Mouse (Mus musculus) kidney, postnatal 0 days (tissue): ENCODE data around the gene Kat7. TPM values are rescaled to one million over a fixed set of nuclear protein-coding genes. Genes with fewer than 3 reads are reported as not detected.

ENCODE experiments used
- ATAC-seq: fragments of 200-750 bp; cut with Nextera tagmentation; replicated peaks from 2 replicates; pipeline ENCODE4 v1.8.0; 2017; ENCODE audit warnings: low read depth, moderate number of reproducible peaks, moderate TSS enrichment, moderate library complexity; ENCODE audit not compliant: low FRiP score
- DNase-seq: peaks from one replicate; pipeline ENCODE4 v3.0.0-alpha.2; 2016; ENCODE audit warnings: low spot score
- H3K27ac ChIP-seq: fragments of 300-500 bp; sonication (generic); 2 replicates; pipeline ENCODE4 v1.5.1; 2014; ENCODE audit warnings: mild to moderate bottlenecking
- H3K27me3 ChIP-seq: fragments of 300-500 bp; sonication (generic); 2 replicates; pipeline ENCODE4 v1.6.1; 2014; ENCODE audit warnings: low read length, mixed read lengths; ENCODE audit not compliant: insufficient read depth
- H3K36me3 ChIP-seq: fragments of 300-500 bp; sonication (generic); 2 replicates; pipeline ENCODE4 v1.6.1; 2014; ENCODE audit warnings: low read length, mixed read lengths; ENCODE audit not compliant: insufficient read depth
- H3K4me1 ChIP-seq: fragments of 300-500 bp; sonication (generic); replicated peaks from 2 replicates; pipeline ENCODE4 v1.6.1; 2014; ENCODE audit warnings: antibody characterized with exemption, low read length, mixed read lengths; ENCODE audit not compliant: insufficient read depth
- H3K4me2 ChIP-seq: fragments of 300-500 bp; sonication (generic); 2 replicates; pipeline ENCODE4 v1.6.1; 2014; ENCODE audit warnings: mild to moderate bottlenecking, low read length, moderate library complexity, mixed read lengths
- H3K4me3 ChIP-seq: fragments of 300-500 bp; sonication (generic); replicated peaks from 2 replicates; pipeline ENCODE4 v1.5.1; 2014; ENCODE audit warnings: low read depth, low read length
- H3K9ac ChIP-seq: fragments of 300-500 bp; sonication (generic); 2 replicates; pipeline ENCODE4 v1.6.1; 2014; ENCODE audit warnings: low read depth, low read length
- H3K9me3 ChIP-seq: fragments of 300-500 bp; sonication (generic); replicated peaks from 2 replicates; pipeline ENCODE4 v1.6.1; 2016; ENCODE audit warnings: low read length, inconsistent platforms, mixed read lengths
- CTCF ChIP-seq: IDR thresholded peaks from 2 replicates; pipeline ENCODE4 v1.5.1; 2016; ENCODE audit warnings: antibody characterized with exemption, low read depth, mild to moderate bottlenecking, moderate library complexity
- WGBS: fragments of 180-500 bp; shearing (Covaris S2); extraction: QIAGEN DNeasy Blood & Tissue Kit; methylation state at CpG from one replicate; pipeline ENCODE4 v1.1.7; 2014; 5-methylcytosine and 5-hydroxymethylcytosine counted together
- polyA plus RNA-seq: library from polyadenylated mRNA; unstranded; fragments of >200 nt; fragmentation: Nextera tagmentation; extraction: Ambion mirVana; gene quantifications from 2 replicates; pipeline ENCODE4 v1.2.1, GENCODE M21; 2015

Gene Kat7
- polyA plus RNA-seq, 1 experiment from 2014 or later = 49.0 TPM

- WGBS = 32% methylated on average over 4 of the region's 4 CpGs
- no peak overlapping the region for H3K4me3 ChIP-seq
- no peaks in the 10 kb centered on the region for H3K9me3 ChIP-seq
- no peak overlapping the region for H3K4me2 ChIP-seq
- peaks cover 16% of the 10 kb centered on the region for H3K4me1 ChIP-seq
- peak overlapping the region; percentile 13; the same call in 1 of the 2 replicates for H3K27ac ChIP-seq
- H3K9ac ChIP-seq = no peak overlapping the region
- H3K36me3 ChIP-seq = 0 out of 2 replicates have a peak, but pooled peaks cover 4% of the 10 kb centered on the region
- DNase-seq (peak; percentile 40), ATAC-seq (no peak)
- H3K27me3 ChIP-seq = no peaks in the 10 kb centered on the region
- TF ChIP-seq CTCF = no peak
Measured at GRCm38 (mm10) chr11:95343180-95343579, 33.1 kb upstream of the Kat7 start.

DNA sequence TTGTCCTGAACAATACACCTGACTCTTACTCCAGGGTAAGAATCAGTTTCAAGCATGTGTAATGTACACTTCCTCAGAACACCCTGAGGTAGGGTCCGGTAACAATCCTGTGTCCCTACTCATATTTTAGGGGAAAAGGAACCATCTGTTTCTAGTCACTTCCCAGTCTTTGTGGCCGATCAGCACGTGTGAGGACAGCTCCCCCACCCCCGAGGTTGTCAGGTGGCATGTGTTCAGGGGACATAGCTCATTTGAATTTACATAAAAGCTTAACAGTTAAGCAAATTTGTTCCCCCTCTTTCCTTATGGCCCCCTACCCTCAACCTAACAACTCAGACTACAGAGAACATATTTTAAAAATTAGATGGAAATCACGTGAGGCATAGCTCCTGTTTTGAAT, 30.6 kb upstream of the Kat7 start:
- no peak for ATAC-seq
- Histone ChIP-seq H3K9me3 (no peaks in the 10 kb centered on the region), H3K4me1 (peaks cover 16% of the 10 kb centered on the region), H3K4me3 (no peak overlapping the region), H3K4me2 (no peak overlapping the region), H3K27ac (no peak overlapping the region), H3K27me3 (no peaks in the 10 kb centered on the region), H3K9ac (no peak overlapping the region), H3K36me3 (no peaks in the 10 kb centered on the region)
- no peak for TF ChIP-seq CTCF
- DNase-seq = no peak
- 44% methylated on average over 5 of the region's 5 CpGs for WGBS

DNA sequence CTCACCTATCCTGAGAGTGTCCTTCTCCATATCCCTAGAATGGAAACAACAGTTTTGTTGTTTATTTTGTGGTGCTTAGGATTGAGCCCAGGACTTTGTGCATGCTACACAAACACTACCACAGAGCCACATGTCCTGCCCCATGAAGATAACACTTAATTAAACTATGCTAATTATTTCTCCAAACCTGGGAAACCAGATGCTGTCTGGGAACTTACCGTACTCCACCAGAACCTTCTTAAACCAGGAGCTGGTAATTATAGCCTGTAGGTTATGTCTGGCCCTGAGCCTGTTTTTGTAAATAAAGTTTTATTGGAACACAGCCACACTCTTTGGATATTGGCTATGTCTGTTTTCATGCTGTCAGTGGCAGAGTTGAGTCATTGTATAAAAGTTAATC, 30.2 kb upstream of the Kat7 start:
- DNase-seq = no peak
- ATAC-seq = no peak
- H3K4me2 ChIP-seq = no peak overlapping the region
- no peaks in the 10 kb centered on the region for H3K9me3 ChIP-seq
- no peak overlapping the region for H3K27ac ChIP-seq
- no peaks in the 10 kb centered on the region for H3K27me3 ChIP-seq
- TF ChIP-seq CTCF = no peak
- WGBS = 81% methylated on average over 1 of the region's 1 CpGs
- no peak overlapping the region for H3K9ac ChIP-seq
- peaks cover 16% of the 10 kb centered on the region for H3K4me1 ChIP-seq
- no peaks in the 10 kb centered on the region for H3K36me3 ChIP-seq
- H3K4me3 ChIP-seq = no peak overlapping the region

- Histone ChIP-seq H3K4me2 (peak overlapping the region; percentile 18), H3K4me3 (no peak overlapping the region), H3K9me3 (no peaks in the 10 kb centered on the region), H3K27me3 (no peaks in the 10 kb centered on the region), H3K4me1 (peaks cover 16% of the 10 kb centered on the region), H3K36me3 (no peaks in the 10 kb centered on the region), H3K9ac (no peak overlapping the region), H3K27ac (no peak overlapping the region)
- TF ChIP-seq CTCF = no peak
- 23% methylated on average over 14 of the region's 14 CpGs for WGBS
- DNase-seq = no peak
- no peak for ATAC-seq
Measured at GRCm38 (mm10) chr11:95339471-95340021, 29.5 kb upstream of the Kat7 start.

DNA sequence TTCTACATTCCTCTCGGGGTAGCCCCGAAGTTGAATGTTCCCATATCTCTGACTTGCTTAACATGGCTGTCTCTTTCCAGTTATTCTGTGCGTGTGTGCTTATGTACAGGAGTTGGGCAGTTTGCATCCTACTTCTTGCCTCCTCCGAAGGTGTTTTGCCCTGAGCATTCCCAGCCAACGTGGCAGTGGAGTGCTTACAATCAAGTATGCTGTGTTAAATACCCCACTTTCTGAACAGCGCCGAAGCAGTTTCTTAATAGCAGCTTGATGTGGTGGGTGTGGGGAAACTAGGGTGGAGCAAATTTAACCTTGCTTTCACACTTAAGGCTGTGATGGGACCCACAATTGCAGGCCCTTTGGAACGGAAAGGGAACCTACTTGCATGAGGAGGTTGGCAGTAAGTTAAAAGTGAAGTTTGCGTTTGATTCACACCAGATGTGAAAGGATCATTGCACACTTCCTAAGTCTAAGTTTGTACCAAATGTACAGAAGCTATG, 27.8 kb upstream of the Kat7 start:
- H3K9me3 ChIP-seq = no peaks in the 10 kb centered on the region
- ATAC-seq (no peak), DNase-seq (no peak)
- no peak overlapping the region for H3K27ac ChIP-seq
- H3K9ac ChIP-seq = peak overlapping the region; percentile 66; the same call in 1 of the 2 replicates
- H3K4me1 ChIP-seq = peaks cover 7% of the 10 kb centered on the region
- TF ChIP-seq CTCF = no peak
- peak overlapping the region; percentile 70 for H3K4me2 ChIP-seq
- WGBS = 14% methylated on average over 9 of the region's 9 CpGs
- H3K36me3 ChIP-seq = no peaks in the 10 kb centered on the region
- H3K4me3 ChIP-seq = peak overlapping the region; percentile 80
- no peaks in the 10 kb centered on the region for H3K27me3 ChIP-seq

DNA sequence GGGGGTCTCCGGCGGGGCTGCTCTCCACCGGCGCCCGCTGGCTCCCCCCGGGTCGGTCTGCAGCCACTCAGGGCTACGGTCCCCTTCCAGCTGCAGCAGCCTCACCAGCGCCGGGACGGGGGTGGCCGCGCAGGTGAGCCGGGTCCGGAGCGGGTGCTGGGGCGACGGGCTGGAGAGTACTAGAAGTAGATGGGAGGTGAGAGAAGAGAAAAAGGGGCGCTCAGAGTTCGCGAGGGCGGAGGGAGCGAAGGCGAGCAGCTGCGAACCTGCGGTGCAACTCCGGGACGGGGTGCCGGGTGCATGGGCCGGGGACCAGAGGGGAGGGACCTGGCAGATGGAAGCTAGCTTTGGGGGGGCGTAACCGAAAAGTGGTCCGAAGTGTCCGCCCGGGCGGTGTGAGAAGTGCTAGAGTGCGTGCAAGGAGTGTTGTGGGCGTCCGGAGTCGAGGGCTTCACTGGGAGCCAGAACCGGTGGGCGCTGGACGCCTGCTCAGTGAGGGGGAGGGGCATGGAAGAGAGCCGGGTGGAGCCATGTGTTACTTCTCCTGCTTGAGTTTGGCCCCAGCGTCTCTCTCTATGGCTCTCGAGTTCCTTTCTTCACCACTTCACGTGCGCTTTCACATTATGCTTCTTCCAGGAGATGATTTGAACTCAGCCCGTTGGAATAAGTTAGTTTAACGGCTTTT, 27.2 kb upstream of the Kat7 start:
- Histone ChIP-seq H3K4me2 (peak overlapping the region; percentile 70), H3K27ac (peak overlapping the region; percentile 55), H3K27me3 (no peaks in the 10 kb centered on the region), H3K9ac (peak overlapping the region; percentile 66), H3K4me1 (peaks cover 7% of the 10 kb centered on the region), H3K9me3 (no peaks in the 10 kb centered on the region), H3K36me3 (no peaks in the 10 kb centered on the region), H3K4me3 (peak overlapping the region; percentile 80)
- ATAC-seq (peak; percentile 64), DNase-seq (peak; percentile 77)
- under 1% methylated on average over 45 of the region's 50 CpGs for whole genome bisulfite sequencing
- no peak for TF ChIP-seq CTCF
